Mouse (Mus musculus): ENCODE data around the gene Cntf. TPM values are rescaled to one million over a fixed set of nuclear protein-coding genes. Genes with fewer than 3 reads are reported as not detected.

Cntf gene
- total and polyA plus RNA-seq, 3 experiments, result 1.6 to 3.6 (median 2.2) TPM

DNA sequence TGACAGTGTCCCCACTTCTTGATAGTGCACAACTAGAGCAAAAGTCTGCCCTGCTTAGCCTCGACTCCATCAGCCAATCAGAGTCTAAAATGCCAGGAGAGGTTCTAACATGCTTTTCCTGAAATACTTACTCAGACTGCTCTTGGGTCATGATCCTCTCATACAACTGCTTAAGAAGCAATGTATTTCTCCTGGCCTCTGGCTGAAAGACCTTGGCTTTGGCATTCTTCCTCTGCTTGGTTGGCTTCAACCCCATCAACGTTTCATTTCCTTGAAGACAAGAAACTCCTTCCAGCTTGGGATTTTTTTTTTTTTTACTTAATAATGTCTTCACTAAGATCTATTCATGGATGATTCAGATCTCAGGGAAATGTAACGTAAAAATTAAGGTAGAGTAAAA is 9.1 kb downstream of the Cntf start:
- Histone ChIP-seq H3K27me3 (replicated peaks) (no peaks in the 10 kb centered on the region), H3K79me2 (replicated peaks; ENCODE audit: control insufficient read depth, extremely low read depth, insufficient read depth, poor library complexity, severe bottlenecking) (no peaks in the 10 kb centered on the region), H3K9ac (ENCODE audit: insufficient read depth, low read depth) (no peak overlapping the region), H3K9me3 (replicated peaks; ENCODE audit: low read length) (no peaks in the 10 kb centered on the region), H3K4me3 (replicated peaks in 1 of 3; ENCODE audit: low read depth in 2 of 3, low read length in 2 of 3, poor library complexity in 1 of 3) (no peak overlapping the region), H3K4me2 (ENCODE audit: insufficient read depth, low read depth, poor library complexity, severe bottlenecking) (no peak overlapping the region), H3K4me1 (ENCODE audit: control insufficient read depth in 1 of 2, insufficient read depth in 2 of 2) (no peaks in the 10 kb centered on the region), H3K36me3 (replicated peaks in 1 of 2; ENCODE audit: control insufficient read depth in 1 of 2, insufficient read depth in 1 of 2, low read length in 1 of 2) (no peaks in the 10 kb centered on the region), H3K27ac (ENCODE audit: insufficient read depth, low read depth) (no peak overlapping the region)
- in situ Hi-C loops (cut with MboI; ENCODE audit: low pct_ligation_motif_present, low pct_unique_long_range_greater_than_20kb, low sequenced_read_pairs) (no loop called here), dilution Hi-C loops (cut with MboI; ENCODE audit: extremely low pct_ligation_motif_present, extremely low pct_unique_long_range_greater_than_20kb, low sequenced_read_pairs) (no loop called here)
- TF ChIP-seq ETS1 (conservative IDR thresholded peaks at IDR 0.05; ENCODE audit: low read depth, low read length), result no peak
- TF ChIP-seq KAT2A (IDR thresholded peaks at IDR 0.05; ENCODE audit: insufficient replicate concordance, low read length), result no peak
- TF ChIP-seq ELF1 (IDR thresholded peaks at IDR 0.05; ENCODE audit: low read depth, low read length), result no peak
- TF ChIP-seq USF2 (conservative IDR thresholded peaks at IDR 0.05; ENCODE audit: low read depth, low read length), result no peak
- TF ChIP-seq ZC3H11A (IDR thresholded peaks at IDR 0.05; ENCODE audit: low read depth, low read length), result no peak
- no peak for TF ChIP-seq CHD1 (IDR thresholded peaks at IDR 0.05; ENCODE audit: low read depth, low read length)
- TF ChIP-seq MXI1 (IDR thresholded peaks at IDR 0.05; ENCODE audit: low read depth, low read length), result no peak
- TF ChIP-seq MAFK (IDR thresholded peaks at IDR 0.05; ENCODE audit: insufficient replicate concordance, low read length), result no peak
- no peak for TF ChIP-seq JUN (IDR thresholded peaks at IDR 0.05; ENCODE audit: insufficient read depth, low read depth, low read length)
- TF ChIP-seq ZMIZ1 (IDR thresholded peaks at IDR 0.05; ENCODE audit: low read depth, low read length), result no peak
- no peak for TF ChIP-seq SIN3A (IDR thresholded peaks at IDR 0.05; ENCODE audit: low read length)
- TF ChIP-seq PAX5 (IDR thresholded peaks at IDR 0.05; ENCODE audit: low read length), result no peak
- TF ChIP-seq EP300 (IDR thresholded peaks at IDR 0.05; ENCODE audit: low read length), result no peak
- no peak for TF ChIP-seq CHD2 (IDR thresholded peaks at IDR 0.05; ENCODE audit: low read length)
- TF ChIP-seq NRF1 (IDR thresholded peaks at IDR 0.05; ENCODE audit: low read depth, low read length), result no peak
- TF ChIP-seq NELFE (IDR thresholded peaks at IDR 0.05; ENCODE audit: low read depth, low read length), result no peak
- TF ChIP-seq HCFC1 (IDR thresholded peaks at IDR 0.05; ENCODE audit: low read depth, low read length), result no peak
- TF ChIP-seq TCF12 (IDR thresholded peaks at IDR 0.05; ENCODE audit: low read depth, low read length), result no peak
- TF ChIP-seq USF1 (IDR thresholded peaks at IDR 0.05; ENCODE audit: low read depth, low read length), result no peak
- DNase-seq (ENCODE audit: extremely low read depth), result no peak

- in situ Hi-C loops (cut with MboI; ENCODE audit: low pct_ligation_motif_present, low pct_unique_long_range_greater_than_20kb, low sequenced_read_pairs), result no loop called here
- no peaks in the 10 kb centered on the region for H3K9me3 ChIP-seq (replicated peaks; ENCODE audit: low read length)
- H3K4me3 ChIP-seq (replicated peaks in 1 of 3; ENCODE audit: low read depth in 2 of 3, low read length in 2 of 3, poor library complexity in 1 of 3), result no peak overlapping the region
- no peaks in the 10 kb centered on the region for H3K27me3 ChIP-seq (replicated peaks)
- dilution Hi-C loops (cut with MboI; ENCODE audit: extremely low pct_ligation_motif_present, extremely low pct_unique_long_range_greater_than_20kb, low sequenced_read_pairs), result no loop called here
- H3K4me2 ChIP-seq (ENCODE audit: insufficient read depth, low read depth, poor library complexity, severe bottlenecking), result no peak overlapping the region
- H3K4me1 ChIP-seq (ENCODE audit: control insufficient read depth in 1 of 2, insufficient read depth in 2 of 2), result 0 out of 4 replicates have a peak, but pooled peaks cover 0 to 3% of the 10 kb centered on the region in 2 experiments
- no peak overlapping the region for H3K27ac ChIP-seq (ENCODE audit: insufficient read depth, low read depth)
- H3K36me3 ChIP-seq (replicated peaks in 1 of 2; ENCODE audit: control insufficient read depth in 1 of 2, insufficient read depth in 1 of 2, low read length in 1 of 2), result no peaks in the 10 kb centered on the region
- no peaks in the 10 kb centered on the region for H3K79me2 ChIP-seq (replicated peaks; ENCODE audit: control insufficient read depth, extremely low read depth, insufficient read depth, poor library complexity, severe bottlenecking)
- TF ChIP-seq PAX5 (IDR thresholded peaks at IDR 0.05; ENCODE audit: low read length), result no peak
- TF ChIP-seq ZC3H11A (IDR thresholded peaks at IDR 0.05; ENCODE audit: low read depth, low read length), result no peak
- no peak for TF ChIP-seq ELF1 (IDR thresholded peaks at IDR 0.05; ENCODE audit: low read depth, low read length)
- TF ChIP-seq USF1 (IDR thresholded peaks at IDR 0.05; ENCODE audit: low read depth, low read length), result no peak
- TF ChIP-seq RAD21 (IDR thresholded peaks at IDR 0.05; ENCODE audit: low read depth, low read length), result no peak
- TF ChIP-seq UBTF (IDR thresholded peaks at IDR 0.05; ENCODE audit: low read depth, low read length), result no peak
- no peak for TF ChIP-seq GABPA (IDR thresholded peaks at IDR 0.05; ENCODE audit: insufficient replicate concordance, low read depth, low read length)
- TF ChIP-seq E2F4 (IDR thresholded peaks at IDR 0.05; ENCODE audit: insufficient replicate concordance, low read depth, low read length), result no peak
- no peak for TF ChIP-seq MYC (IDR thresholded peaks at IDR 0.05; ENCODE audit: low read depth, low read length)
- TF ChIP-seq HCFC1 (IDR thresholded peaks at IDR 0.05; ENCODE audit: low read depth, low read length), result no peak
- no peak for TF ChIP-seq SMC3 (IDR thresholded peaks at IDR 0.05; ENCODE audit: low read depth, low read length)
- no peak for TF ChIP-seq CHD2 (IDR thresholded peaks at IDR 0.05; ENCODE audit: low read length)
- no peak for TF ChIP-seq ZKSCAN1 (IDR thresholded peaks at IDR 0.05; ENCODE audit: borderline replicate concordance, low read depth, low read length)
- TF ChIP-seq CTCF (conservative IDR thresholded peaks at IDR 0.05 in 1 of 2, IDR thresholded peaks at IDR 0.05 in 1 of 2; ENCODE audit: low read depth in 2 of 2, low read length in 2 of 2), result no peak
- TF ChIP-seq JUN (IDR thresholded peaks at IDR 0.05; ENCODE audit: insufficient read depth, low read depth, low read length), result no peak
- no peak for TF ChIP-seq ZMIZ1 (IDR thresholded peaks at IDR 0.05; ENCODE audit: low read depth, low read length)
- no peak for TF ChIP-seq MAX (IDR thresholded peaks at IDR 0.05; ENCODE audit: low read length)
- no peak for TF ChIP-seq POLR2AphosphoS2 (IDR thresholded peaks at IDR 0.05; ENCODE audit: low read depth, low read length)
- TF ChIP-seq JUND (conservative IDR thresholded peaks at IDR 0.05; ENCODE audit: low read depth, low read length), result no peak
- TF ChIP-seq NELFE (IDR thresholded peaks at IDR 0.05; ENCODE audit: low read depth, low read length), result no peak
- DNase-seq (ENCODE audit: extremely low read depth), result no peak
- no peak overlapping the region for H3K9ac ChIP-seq (ENCODE audit: insufficient read depth, low read depth)
Observed at GRCm38 (mm10) chr19:12731950-12732349, 33.5 kb downstream of the Cntf start.

Measured in CH12.LX (cell line).